Mouse (Mus musculus): ENCODE measurements at regions not wholly inside any gene's neighbourhood (a gene's known extent, or its start where the extent isn't known, plus 50 kb on each side); places are given as distances from the start of the nearest gene placed in this dataset.

GRCm38 (mm10) chr4:101336811-101337210 is 71.7 kb upstream of the Jak1 start:
- Histone ChIP-seq H3K4me3 (no peak overlapping the region), H3K27me3 (no peaks in the 10 kb centered on the region), H3K27ac (no peak overlapping the region), H3K9me3 (replicated peaks) (no peaks in the 10 kb centered on the region), H3K4me2 (no peak overlapping the region), H3K36me3 (ENCODE audit: poor library complexity, severe bottlenecking) (no peaks in the 10 kb centered on the region), H3K4me1 (peaks cover 5% of the 10 kb centered on the region; the same call in 1 of the 2 replicates), H3K9ac (no peak overlapping the region)
- WGBS, result 71% methylated on average over 4 of the region's 4 CpGs
- no peak for ATAC-seq

DNA sequence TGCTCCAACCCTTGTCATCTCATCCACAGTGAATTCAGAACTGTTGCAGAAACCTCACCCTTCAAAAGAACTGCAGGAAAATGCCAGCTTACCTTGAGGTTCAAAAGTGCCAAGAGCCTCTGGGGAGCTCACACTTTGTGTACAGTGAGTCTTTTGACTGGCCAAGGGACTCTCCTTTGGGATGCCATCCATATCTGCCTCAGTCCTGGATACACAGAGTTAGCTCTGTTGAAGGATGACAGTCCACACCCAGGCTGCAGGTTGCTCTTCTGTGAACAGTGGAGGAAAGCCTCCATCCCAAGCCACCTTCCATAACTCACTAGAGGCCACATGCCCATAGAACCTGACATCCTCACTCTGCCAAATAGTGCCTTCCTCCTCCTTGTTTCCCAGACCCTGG is 71.3 kb upstream of the Jak1 start:
- Histone ChIP-seq H3K9me3 (replicated peaks) (no peaks in the 10 kb centered on the region), H3K27ac (no peak overlapping the region), H3K4me2 (no peak overlapping the region), H3K4me1 (peaks cover 5% of the 10 kb centered on the region; the same call in 1 of the 2 replicates), H3K9ac (no peak overlapping the region), H3K4me3 (no peak overlapping the region), H3K36me3 (ENCODE audit: poor library complexity, severe bottlenecking) (no peaks in the 10 kb centered on the region), H3K27me3 (no peaks in the 10 kb centered on the region)
- no peak for ATAC-seq

- no peak overlapping the region for H3K4me3 ChIP-seq
- peaks cover 5% of the 10 kb centered on the region; the same call in 1 of the 2 replicates for H3K4me1 ChIP-seq
- WGBS, result 93% methylated on average over 10 of the region's 10 CpGs
- no peak overlapping the region for H3K4me2 ChIP-seq
- no peaks in the 10 kb centered on the region for H3K27me3 ChIP-seq
- H3K36me3 ChIP-seq (ENCODE audit: poor library complexity, severe bottlenecking), result no peaks in the 10 kb centered on the region
- no peak for ATAC-seq
- H3K9ac ChIP-seq, result no peak overlapping the region
- H3K27ac ChIP-seq, result no peak overlapping the region
- H3K9me3 ChIP-seq (replicated peaks), result no peaks in the 10 kb centered on the region
These were observed 68.8 kb upstream of the Jak1 start for GRCm38 (mm10) chr4:101333868-101334267.

- no peak overlapping the region for H3K9ac ChIP-seq
- no peaks in the 10 kb centered on the region for H3K27me3 ChIP-seq
- H3K27ac ChIP-seq, result no peak overlapping the region
- no peak overlapping the region for H3K4me2 ChIP-seq
- ATAC-seq, result no peak
- WGBS, result 79% methylated on average over 3 of the region's 3 CpGs
- no peak overlapping the region for H3K4me3 ChIP-seq
- H3K4me1 ChIP-seq, result peaks cover 5% of the 10 kb centered on the region; the same call in 1 of the 2 replicates
- no peaks in the 10 kb centered on the region for H3K36me3 ChIP-seq (ENCODE audit: poor library complexity, severe bottlenecking)
- H3K9me3 ChIP-seq (replicated peaks), result no peaks in the 10 kb centered on the region
These were observed 68.0 kb upstream of the Jak1 start for GRCm38 (mm10) chr4:101333036-101333435.

GRCm38 (mm10) chr4:101331231-101331630 is 66.1 kb upstream of the Jak1 start:
- H3K27me3 ChIP-seq, result no peaks in the 10 kb centered on the region
- no peak overlapping the region for H3K4me2 ChIP-seq
- WGBS, result 91% methylated on average over 4 of the region's 4 CpGs

DNA sequence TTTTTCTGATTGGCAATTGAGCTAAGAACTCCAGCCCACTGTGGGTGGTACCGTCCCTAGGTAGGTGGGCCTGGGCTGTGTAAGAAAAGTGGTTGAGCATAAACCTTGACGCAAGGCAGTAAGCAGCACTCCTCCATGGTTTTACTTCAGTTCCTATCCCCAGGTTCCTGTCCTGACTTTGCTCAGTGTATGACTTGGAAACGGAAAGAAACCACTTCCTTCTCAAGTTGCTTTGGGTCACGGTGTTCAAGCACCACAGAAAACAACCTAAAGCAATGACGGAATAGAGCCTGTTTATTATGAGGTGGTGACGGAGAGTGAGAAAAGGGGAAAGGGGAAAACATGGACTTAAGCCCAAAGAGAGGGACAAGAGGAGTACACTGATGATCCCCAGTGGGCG is 64.0 kb upstream of the Jak1 start:
- no peak overlapping the region for H3K9ac ChIP-seq
- WGBS, result 91% methylated on average over 7 of the region's 7 CpGs
- H3K4me3 ChIP-seq, result no peak overlapping the region
- H3K27ac ChIP-seq, result no peak overlapping the region
- no peak for ATAC-seq
- H3K36me3 ChIP-seq (ENCODE audit: poor library complexity, severe bottlenecking), result no peaks in the 10 kb centered on the region
- 0 out of 2 replicates have a peak, but pooled peaks cover 3% of the 10 kb centered on the region for H3K4me1 ChIP-seq
- no peaks in the 10 kb centered on the region for H3K9me3 ChIP-seq (replicated peaks)
- H3K27me3 ChIP-seq, result no peaks in the 10 kb centered on the region
- no peak overlapping the region for H3K4me2 ChIP-seq

More at GRCm38 (mm10) chr4:101331231-101331630, 66.1 kb upstream of the Jak1 start:
- 0 out of 2 replicates have a peak, but pooled peaks cover 3% of the 10 kb centered on the region for H3K4me1 ChIP-seq
- H3K36me3 ChIP-seq (ENCODE audit: poor library complexity, severe bottlenecking), result no peaks in the 10 kb centered on the region
- H3K9ac ChIP-seq, result no peak overlapping the region
- no peaks in the 10 kb centered on the region for H3K9me3 ChIP-seq (replicated peaks)
- H3K27ac ChIP-seq, result no peak overlapping the region
- no peak for ATAC-seq
- H3K4me3 ChIP-seq, result no peak overlapping the region

GRCm38 (mm10) chr4:101326067-101326466 is 61.0 kb upstream of the Jak1 start:
- 72% methylated on average over 3 of the region's 3 CpGs for WGBS
- no peak overlapping the region for H3K27ac ChIP-seq
- H3K4me1 ChIP-seq, result 0 out of 2 replicates have a peak, but pooled peaks cover 3% of the 10 kb centered on the region
- no peak overlapping the region for H3K9ac ChIP-seq
- no peaks in the 10 kb centered on the region for H3K9me3 ChIP-seq (replicated peaks)
- no peaks in the 10 kb centered on the region for H3K36me3 ChIP-seq (ENCODE audit: poor library complexity, severe bottlenecking)
- no peaks in the 10 kb centered on the region for H3K27me3 ChIP-seq
- H3K4me3 ChIP-seq, result no peak overlapping the region
- H3K4me2 ChIP-seq, result no peak overlapping the region
- ATAC-seq, result no peak

DNA sequence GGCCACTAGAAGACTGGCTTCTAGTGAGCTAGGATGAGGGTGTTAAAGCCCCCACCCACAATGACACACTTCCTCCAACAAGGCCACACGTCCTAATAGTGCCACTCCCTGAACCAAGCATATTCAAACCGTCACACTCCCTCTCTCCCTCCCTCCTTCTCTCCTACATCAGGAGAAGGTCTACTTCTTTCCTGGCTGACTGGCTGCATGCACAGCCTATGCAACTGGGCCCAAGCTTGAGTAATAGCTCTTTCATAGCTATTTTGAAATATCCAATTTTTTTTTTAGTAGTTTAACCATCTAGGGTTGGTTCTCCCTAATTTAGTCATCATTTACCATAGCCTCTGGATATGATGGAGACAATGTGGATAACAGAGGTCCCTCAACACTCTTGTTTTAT is 56.6 kb upstream of the Jak1 start:
- Histone ChIP-seq H3K9ac (no peak overlapping the region), H3K4me1 (no peaks in the 10 kb centered on the region), H3K4me3 (no peak overlapping the region), H3K27me3 (no peaks in the 10 kb centered on the region), H3K9me3 (replicated peaks) (no peaks in the 10 kb centered on the region), H3K36me3 (ENCODE audit: poor library complexity, severe bottlenecking) (no peaks in the 10 kb centered on the region), H3K4me2 (no peak overlapping the region), H3K27ac (no peak overlapping the region)
- 76% methylated on average over 2 of the region's 2 CpGs for WGBS
- no peak for ATAC-seq

DNA sequence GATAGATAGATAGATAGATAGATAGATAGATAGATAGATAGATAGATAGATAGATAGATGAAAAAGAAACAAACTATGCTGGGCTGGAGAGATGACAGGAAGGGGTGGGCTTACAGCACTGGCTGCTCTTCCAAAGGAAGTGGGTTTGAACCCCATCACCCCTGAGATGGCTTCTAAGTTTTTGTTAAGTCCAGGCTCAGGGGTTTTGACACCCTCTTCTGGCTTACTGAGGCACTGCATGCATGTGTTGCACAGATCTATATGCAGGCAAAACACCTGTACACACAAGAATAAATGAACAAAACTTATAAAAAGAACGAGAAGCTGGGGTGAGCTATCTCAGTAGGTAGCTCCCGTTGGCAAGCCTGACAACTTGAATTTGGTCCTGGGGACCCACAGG is 55.5 kb upstream of the Jak1 start:
- Histone ChIP-seq H3K9me3 (replicated peaks) (no peaks in the 10 kb centered on the region), H3K4me2 (no peak overlapping the region)

GRCm38 (mm10) chr4:101319681-101320220 is 54.7 kb upstream of the Jak1 start:
- Histone ChIP-seq H3K4me2 (no peak overlapping the region), H3K27ac (no peak overlapping the region), H3K9ac (no peak overlapping the region), H3K4me3 (no peak overlapping the region), H3K9me3 (replicated peaks) (no peaks in the 10 kb centered on the region), H3K36me3 (ENCODE audit: poor library complexity, severe bottlenecking) (no peaks in the 10 kb centered on the region), H3K27me3 (no peaks in the 10 kb centered on the region), H3K4me1 (no peaks in the 10 kb centered on the region)
- WGBS, result 89% methylated on average over 4 of the region's 4 CpGs
- ATAC-seq, result no peak

More for the DNA sequence above, 55.5 kb upstream of the Jak1 start:
- H3K36me3 ChIP-seq (ENCODE audit: poor library complexity, severe bottlenecking), result no peaks in the 10 kb centered on the region
- H3K27me3 ChIP-seq, result no peaks in the 10 kb centered on the region
- ATAC-seq, result no peak
- H3K9ac ChIP-seq, result no peak overlapping the region
- WGBS, result 88% methylated on average over 2 of the region's 2 CpGs
- no peak overlapping the region for H3K27ac ChIP-seq
- no peaks in the 10 kb centered on the region for H3K4me1 ChIP-seq
- H3K4me3 ChIP-seq, result no peak overlapping the region

GRCm38 (mm10) chr4:101318836-101319235 is 53.8 kb upstream of the Jak1 start:
- H3K9ac ChIP-seq, result no peak overlapping the region
- no peaks in the 10 kb centered on the region for H3K36me3 ChIP-seq (ENCODE audit: poor library complexity, severe bottlenecking)
- no peaks in the 10 kb centered on the region for H3K9me3 ChIP-seq (replicated peaks)
- no peak overlapping the region for H3K27ac ChIP-seq
- 87% methylated on average over 1 of the region's 1 CpGs for WGBS
- no peak for ATAC-seq
- H3K4me3 ChIP-seq, result no peak overlapping the region
- H3K27me3 ChIP-seq, result no peaks in the 10 kb centered on the region
- H3K4me1 ChIP-seq, result no peaks in the 10 kb centered on the region
- H3K4me2 ChIP-seq, result no peak overlapping the region

- no peaks in the 10 kb centered on the region for H3K4me1 ChIP-seq
- H3K4me3 ChIP-seq, result no peak overlapping the region
- no peak overlapping the region for H3K4me2 ChIP-seq
- no peak overlapping the region for H3K9ac ChIP-seq
- 86% methylated on average over 6 of the region's 6 CpGs for WGBS
- no peaks in the 10 kb centered on the region for H3K27me3 ChIP-seq
- no peak for ATAC-seq
- no peaks in the 10 kb centered on the region for H3K36me3 ChIP-seq (ENCODE audit: poor library complexity, severe bottlenecking)
- H3K27ac ChIP-seq, result no peak overlapping the region
- no peaks in the 10 kb centered on the region for H3K9me3 ChIP-seq (replicated peaks)
These were observed 51.0 kb upstream of the Jak1 start for GRCm38 (mm10) chr4:101316061-101316460.

Measured in forebrain, embryonic 13.5 days (tissue).